Mouse (Mus musculus) Muller cell, postnatal 12 days (primary cell): Measurements from ENCODE around the gene Golga7b.

Experiments used
- DNase-seq: peaks from one replicate; pipeline ENCODE4 v3.0.0-alpha.2; 2015; ENCODE audit errors: inconsistent ontology term

Gene Golga7b

GRCm38 (mm10) chr19:42293216-42293615 lies 45.8 kb downstream of the Golga7b start:
- DNase-seq = no peak

- no peak for DNase-seq
Observed at GRCm38 (mm10) chr19:42303210-42303813, 55.9 kb downstream of the Golga7b start.

GRCm38 (mm10) chr19:42304506-42304905 lies 57.1 kb downstream of the Golga7b start:
- no peak for DNase-seq

- no peak for DNase-seq
Observed at GRCm38 (mm10) chr19:42305746-42306145, 58.4 kb downstream of the Golga7b start.

- no peak for DNase-seq
Observed at GRCm38 (mm10) chr19:42306202-42306601, 58.8 kb downstream of the Golga7b start.

GRCm38 (mm10) chr19:42307019-42307418 lies 59.6 kb downstream of the Golga7b start:
- DNase-seq = no peak

GRCm38 (mm10) chr19:42308931-42309330 lies 61.6 kb downstream of the Golga7b start:
- no peak for DNase-seq

GRCm38 (mm10) chr19:42311332-42311731 lies 64.0 kb downstream of the Golga7b start:
- DNase-seq = no peak

GRCm38 (mm10) chr19:42312191-42312590 lies 64.8 kb downstream of the Golga7b start:
- DNase-seq = no peak

- DNase-seq = no peak
Observed at GRCm38 (mm10) chr19:42315070-42315679, 67.8 kb downstream of the Golga7b start.

GRCm38 (mm10) chr19:42315914-42316313 lies 68.5 kb downstream of the Golga7b start:
- DNase-seq = peak; percentile 82

- DNase-seq = peak; percentile 49
Observed at GRCm38 (mm10) chr19:42316525-42316924, 69.2 kb downstream of the Golga7b start.

- peak; percentile 68 for DNase-seq
Observed at GRCm38 (mm10) chr19:42316998-42317397, 69.6 kb downstream of the Golga7b start.

GRCm38 (mm10) chr19:42317648-42318425 lies 70.5 kb downstream of the Golga7b start:
- DNase-seq = peak; percentile 16
